Mouse (Mus musculus): Measurements from ENCODE around the gene Pdzrn4. TPM values are rescaled to one million over a fixed set of nuclear protein-coding genes. Genes with fewer than 3 reads are reported as not detected.

Gene Pdzrn4
- polyA plus RNA-seq, 1 experiment from 2014 or later = 1.9 TPM

GRCm38 (mm10) chr15:92794275-92794674, 397.6 kb downstream of the Pdzrn4 start:
- ATAC-seq = no peak
- Histone ChIP-seq H3K4me3 (replicated peaks) (no peak overlapping the region), H3K9ac (no peak overlapping the region), H3K36me3 (no peaks in the 10 kb centered on the region), H3K27me3 (replicated peaks) (no peaks in the 10 kb centered on the region), H3K27ac (no peak overlapping the region), H3K4me2 (replicated peaks) (no peak overlapping the region), H3K4me1 (replicated peaks) (no peaks in the 10 kb centered on the region), H3K9me3 (no peaks in the 10 kb centered on the region)
- 91% methylated on average over 3 of the region's 3 CpGs for WGBS

GRCm38 (mm10) chr15:92805934-92806333, 409.3 kb downstream of the Pdzrn4 start:
- WGBS = 60% methylated on average over 3 of the region's 3 CpGs
- no peak overlapping the region for H3K4me2 ChIP-seq (replicated peaks)
- no peaks in the 10 kb centered on the region for H3K27me3 ChIP-seq (replicated peaks)
- H3K4me1 ChIP-seq (replicated peaks) = no peaks in the 10 kb centered on the region
- no peak overlapping the region for H3K4me3 ChIP-seq (replicated peaks)
- H3K9me3 ChIP-seq = no peaks in the 10 kb centered on the region
- no peak for ATAC-seq
- H3K9ac ChIP-seq = no peak overlapping the region
- H3K27ac ChIP-seq = no peak overlapping the region
- H3K36me3 ChIP-seq = no peaks in the 10 kb centered on the region

GRCm38 (mm10) chr15:92806352-92806751, 409.7 kb downstream of the Pdzrn4 start:
- Histone ChIP-seq H3K4me1 (replicated peaks) (no peaks in the 10 kb centered on the region), H3K9ac (no peak overlapping the region), H3K27ac (no peak overlapping the region), H3K9me3 (no peaks in the 10 kb centered on the region), H3K4me3 (replicated peaks) (no peak overlapping the region), H3K36me3 (no peaks in the 10 kb centered on the region), H3K4me2 (replicated peaks) (no peak overlapping the region), H3K27me3 (replicated peaks) (no peaks in the 10 kb centered on the region)
- no peak for ATAC-seq
- 93% methylated on average over 1 of the region's 1 CpGs for WGBS

All from intestine, embryonic 15.5 days (tissue).